Mouse (Mus musculus) liver, postnatal 0 days (tissue): ENCODE results near the gene Zcchc2.

Experiments used
- CTCF ChIP-seq: sonication (generic); IDR thresholded peaks from 2 replicates; pipeline ENCODE4 v1.5.1; 2016; ENCODE audit warnings: antibody characterized with exemption, low read depth
- EP300 ChIP-seq: IDR thresholded peaks from 2 replicates; pipeline ENCODE4 v1.6.1; 2016; ENCODE audit warnings: antibody characterized with exemption, low read depth, mild to moderate bottlenecking

- no peak for TF ChIP-seq CTCF
- TF ChIP-seq EP300 = no peak
Measured at GRCm38 (mm10) chr1:105988903-105989639, 1.1 kb upstream of the Zcchc2 start.
